Mouse (Mus musculus): ENCODE data around the gene Wdr24. TPM values are rescaled to one million over a fixed set of nuclear protein-coding genes. Genes with fewer than 3 reads are reported as not detected.
A peak's percentile ranks its signal among the peaks of the same experiment; 100 is the strongest.

Wdr24 gene
- polyA plus RNA-seq, 1 experiment from 2014 or later, result 31.8 TPM

GRCm38 (mm10) chr17:25844396-25844901 is 21.0 kb downstream of the Wdr24 start, which contains the start of gene Rhot2:
TSS of gene Rhot2 (minus strand) at chr17:25844851.
- Histone ChIP-seq H3K4me3 (ENCODE audit: low read depth, low read length) (peak within 1 kb of the TSS; percentile 93), H3K27ac (ENCODE audit: low read depth, low read length) (peak within 1 kb of the TSS; percentile 60), H3K9ac (ENCODE audit: low read length) (peak within 1 kb of the TSS; percentile 81), H3K4me2 (ENCODE audit: low read depth) (peak within 1 kb of the TSS; percentile 89), H3K36me3 (ENCODE audit: control insufficient read depth, insufficient read depth, low read length) (peaks cover 19% of the 10 kb centered on the region), H3K4me1 (ENCODE audit: control insufficient read depth, insufficient read depth, low read length) (peaks cover 8% of the 10 kb centered on the region; the same call in 1 of the 2 replicates), H3K9me3 (ENCODE audit: control insufficient read depth, low read length) (no peaks in the 10 kb centered on the region), H3K27me3 (ENCODE audit: control insufficient read depth, insufficient read depth, low read length) (no peaks in the 10 kb centered on the region)
- ATAC-seq (ENCODE audit: insufficient read depth, low FRiP score, low TSS enrichment) (peak; percentile 92), DNase-seq (ENCODE audit: low spot score) (peak; percentile 91)
- WGBS, result 1% methylated on average over 18 of the region's 21 CpGs

- H3K4me3 ChIP-seq (ENCODE audit: low read depth, low read length), result 0 out of 2 replicates have a peak overlapping the region, but pooled peaks have one; percentile 60
- no peaks in the 10 kb centered on the region; the same call in 1 of the 2 replicates for H3K36me3 ChIP-seq (ENCODE audit: control insufficient read depth, insufficient read depth, low read length)
- H3K9me3 ChIP-seq (ENCODE audit: control insufficient read depth, low read length), result no peaks in the 10 kb centered on the region
- DNase-seq (ENCODE audit: low spot score) (no peak), ATAC-seq (ENCODE audit: insufficient read depth, low FRiP score, low TSS enrichment) (no peak)
- H3K27me3 ChIP-seq (ENCODE audit: control insufficient read depth, insufficient read depth, low read length), result no peaks in the 10 kb centered on the region
- H3K9ac ChIP-seq (ENCODE audit: low read length), result peak overlapping the region; percentile 84
- peak overlapping the region; percentile 88 for H3K4me2 ChIP-seq (ENCODE audit: low read depth)
- peaks cover 11% of the 10 kb centered on the region for H3K4me1 ChIP-seq (ENCODE audit: control insufficient read depth, insufficient read depth, low read length)
- WGBS, result 87% methylated on average over 6 of the region's 6 CpGs
- H3K27ac ChIP-seq (ENCODE audit: low read depth, low read length), result no peak overlapping the region
Observed at GRCm38 (mm10) chr17:25860229-25860628, 36.8 kb downstream of the Wdr24 start.

- Histone ChIP-seq H3K9ac (ENCODE audit: low read length) (peak within 1 kb of the TSS; percentile 84), H3K27ac (ENCODE audit: low read depth, low read length) (peak within 1 kb of the TSS; percentile 76)
- peak; percentile 92 for ATAC-seq (ENCODE audit: insufficient read depth, low FRiP score, low TSS enrichment)
Observed at GRCm38 (mm10) chr17:25860832-25861703, 37.6 kb downstream of the Wdr24 start, which contains the start of gene Wdr90. TSS of gene Wdr90 (minus strand) at chr17:25861501.

GRCm38 (mm10) chr17:25861704-25862612 is 38.5 kb downstream of the Wdr24 start:
- no peak for DNase-seq (ENCODE audit: low spot score)
- Histone ChIP-seq H3K27me3 (ENCODE audit: control insufficient read depth, insufficient read depth, low read length) (no peaks in the 10 kb centered on the region), H3K9me3 (ENCODE audit: control insufficient read depth, low read length) (no peaks in the 10 kb centered on the region), H3K4me1 (ENCODE audit: control insufficient read depth, insufficient read depth, low read length) (peaks cover 11% of the 10 kb centered on the region), H3K4me2 (ENCODE audit: low read depth) (peak overlapping the region; percentile 88), H3K27ac (ENCODE audit: low read depth, low read length) (peak overlapping the region; percentile 76), H3K4me3 (ENCODE audit: low read depth, low read length) (peak overlapping the region; percentile 60), H3K36me3 (ENCODE audit: control insufficient read depth, insufficient read depth, low read length) (no peaks in the 10 kb centered on the region; the same call in 1 of the 2 replicates), H3K9ac (ENCODE audit: low read length) (peak overlapping the region; percentile 84)
- 11% methylated on average over 6 of the region's 6 CpGs for WGBS
- no peak for ATAC-seq (ENCODE audit: insufficient read depth, low FRiP score, low TSS enrichment)

More at GRCm38 (mm10) chr17:25860832-25861703, 37.6 kb downstream of the Wdr24 start, which contains the start of gene Wdr90:
- Histone ChIP-seq H3K4me2 (ENCODE audit: low read depth) (peak within 1 kb of the TSS; percentile 88), H3K4me3 (ENCODE audit: low read depth, low read length) (peak within 1 kb of the TSS; percentile 60), H3K9me3 (ENCODE audit: control insufficient read depth, low read length) (no peaks in the 10 kb centered on the region), H3K27me3 (ENCODE audit: control insufficient read depth, insufficient read depth, low read length) (no peaks in the 10 kb centered on the region), H3K36me3 (ENCODE audit: control insufficient read depth, insufficient read depth, low read length) (no peaks in the 10 kb centered on the region; the same call in 1 of the 2 replicates), H3K4me1 (ENCODE audit: control insufficient read depth, insufficient read depth, low read length) (peaks cover 11% of the 10 kb centered on the region)
- 4% methylated on average over 65 of the region's 65 CpGs for WGBS
- DNase-seq (ENCODE audit: low spot score), result peak; percentile 95

- DNase-seq (ENCODE audit: low spot score), result no peak
Observed at GRCm38 (mm10) chr17:25863681-25864080, 40.3 kb downstream of the Wdr24 start.

GRCm38 (mm10) chr17:25864311-25864710 is 40.9 kb downstream of the Wdr24 start:
- H3K27ac ChIP-seq (ENCODE audit: low read depth, low read length), result no peak overlapping the region
- no peak for ATAC-seq (ENCODE audit: insufficient read depth, low FRiP score, low TSS enrichment)
- no peaks in the 10 kb centered on the region for H3K36me3 ChIP-seq (ENCODE audit: control insufficient read depth, insufficient read depth, low read length)
- H3K4me2 ChIP-seq (ENCODE audit: low read depth), result no peak overlapping the region
- DNase-seq (ENCODE audit: low spot score), result no peak
- H3K9ac ChIP-seq (ENCODE audit: low read length), result no peak overlapping the region
- no peaks in the 10 kb centered on the region for H3K9me3 ChIP-seq (ENCODE audit: control insufficient read depth, low read length)
- peaks cover 20% of the 10 kb centered on the region for H3K4me1 ChIP-seq (ENCODE audit: control insufficient read depth, insufficient read depth, low read length)
- no peak overlapping the region for H3K4me3 ChIP-seq (ENCODE audit: low read depth, low read length)
- H3K27me3 ChIP-seq (ENCODE audit: control insufficient read depth, insufficient read depth, low read length), result no peaks in the 10 kb centered on the region
- WGBS, result 93% methylated on average over 14 of the region's 14 CpGs

More at GRCm38 (mm10) chr17:25863681-25864080, 40.3 kb downstream of the Wdr24 start:
- H3K27me3 ChIP-seq (ENCODE audit: control insufficient read depth, insufficient read depth, low read length), result no peaks in the 10 kb centered on the region
- no peak overlapping the region for H3K4me3 ChIP-seq (ENCODE audit: low read depth, low read length)
- 87% methylated on average over 6 of the region's 6 CpGs for WGBS
- ATAC-seq (ENCODE audit: insufficient read depth, low FRiP score, low TSS enrichment), result no peak
- no peaks in the 10 kb centered on the region for H3K36me3 ChIP-seq (ENCODE audit: control insufficient read depth, insufficient read depth, low read length)
- H3K9me3 ChIP-seq (ENCODE audit: control insufficient read depth, low read length), result no peaks in the 10 kb centered on the region
- no peak overlapping the region for H3K9ac ChIP-seq (ENCODE audit: low read length)
- no peak overlapping the region for H3K4me2 ChIP-seq (ENCODE audit: low read depth)
- peaks cover 18% of the 10 kb centered on the region for H3K4me1 ChIP-seq (ENCODE audit: control insufficient read depth, insufficient read depth, low read length)
- H3K27ac ChIP-seq (ENCODE audit: low read depth, low read length), result no peak overlapping the region

- peaks cover 20% of the 10 kb centered on the region for H3K4me1 ChIP-seq (ENCODE audit: control insufficient read depth, insufficient read depth, low read length)
- H3K36me3 ChIP-seq (ENCODE audit: control insufficient read depth, insufficient read depth, low read length), result no peaks in the 10 kb centered on the region
- no peaks in the 10 kb centered on the region for H3K27me3 ChIP-seq (ENCODE audit: control insufficient read depth, insufficient read depth, low read length)
- H3K9me3 ChIP-seq (ENCODE audit: control insufficient read depth, low read length), result no peaks in the 10 kb centered on the region
- H3K9ac ChIP-seq (ENCODE audit: low read length), result no peak overlapping the region
- no peak overlapping the region for H3K4me2 ChIP-seq (ENCODE audit: low read depth)
- no peak for DNase-seq (ENCODE audit: low spot score)
- no peak overlapping the region for H3K27ac ChIP-seq (ENCODE audit: low read depth, low read length)
- WGBS, result 92% methylated on average over 11 of the region's 11 CpGs
- H3K4me3 ChIP-seq (ENCODE audit: low read depth, low read length), result no peak overlapping the region
- ATAC-seq (ENCODE audit: insufficient read depth, low FRiP score, low TSS enrichment), result no peak
Observed at GRCm38 (mm10) chr17:25865288-25865687, 41.9 kb downstream of the Wdr24 start.

GRCm38 (mm10) chr17:25866172-25866571 is 42.7 kb downstream of the Wdr24 start:
- Histone ChIP-seq H3K36me3 (ENCODE audit: control insufficient read depth, insufficient read depth, low read length) (no peaks in the 10 kb centered on the region), H3K4me1 (ENCODE audit: control insufficient read depth, insufficient read depth, low read length) (peaks cover 13% of the 10 kb centered on the region), H3K9me3 (ENCODE audit: control insufficient read depth, low read length) (no peaks in the 10 kb centered on the region), H3K27me3 (ENCODE audit: control insufficient read depth, insufficient read depth, low read length) (no peaks in the 10 kb centered on the region), H3K4me3 (ENCODE audit: low read depth, low read length) (no peak overlapping the region), H3K4me2 (ENCODE audit: low read depth) (no peak overlapping the region), H3K9ac (ENCODE audit: low read length) (no peak overlapping the region), H3K27ac (ENCODE audit: low read depth, low read length) (no peak overlapping the region)
- DNase-seq (ENCODE audit: low spot score) (no peak), ATAC-seq (ENCODE audit: insufficient read depth, low FRiP score, low TSS enrichment) (no peak)
- whole genome bisulfite sequencing, result 93% methylated on average over 3 of the region's 3 CpGs

Measured in neural tube, embryonic 11.5 days (tissue).